Mouse (Mus musculus): ENCODE measurements around the gene Ufc1.
A peak's percentile ranks its signal among the peaks of the same experiment; 100 is the strongest.

Gene Ufc1

GRCm38 (mm10) chr1:171271196-171271595 lies 23.6 kb downstream of the Ufc1 start:
- no peak for DNase-seq (ENCODE audit: low read depth, low spot score)

DNA sequence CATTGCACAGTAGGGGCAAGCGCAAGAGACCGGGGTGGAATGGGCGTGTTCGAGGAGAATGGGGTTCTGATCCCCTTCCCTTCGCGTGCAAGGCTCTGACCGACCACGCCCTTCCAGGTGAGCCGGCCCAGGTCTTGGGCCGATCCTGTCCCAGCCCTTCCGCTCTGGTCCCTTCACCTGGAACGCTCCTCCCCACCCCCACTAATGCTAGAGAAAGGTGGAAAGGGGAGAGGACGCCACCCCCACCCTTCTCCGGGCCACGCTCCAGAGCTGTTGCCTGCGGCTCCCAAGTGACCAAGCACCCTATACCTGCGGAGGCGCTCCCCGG lies 24.3 kb downstream of the Ufc1 start:
- peak; percentile 51 for DNase-seq (ENCODE audit: low read depth, low spot score)

DNA sequence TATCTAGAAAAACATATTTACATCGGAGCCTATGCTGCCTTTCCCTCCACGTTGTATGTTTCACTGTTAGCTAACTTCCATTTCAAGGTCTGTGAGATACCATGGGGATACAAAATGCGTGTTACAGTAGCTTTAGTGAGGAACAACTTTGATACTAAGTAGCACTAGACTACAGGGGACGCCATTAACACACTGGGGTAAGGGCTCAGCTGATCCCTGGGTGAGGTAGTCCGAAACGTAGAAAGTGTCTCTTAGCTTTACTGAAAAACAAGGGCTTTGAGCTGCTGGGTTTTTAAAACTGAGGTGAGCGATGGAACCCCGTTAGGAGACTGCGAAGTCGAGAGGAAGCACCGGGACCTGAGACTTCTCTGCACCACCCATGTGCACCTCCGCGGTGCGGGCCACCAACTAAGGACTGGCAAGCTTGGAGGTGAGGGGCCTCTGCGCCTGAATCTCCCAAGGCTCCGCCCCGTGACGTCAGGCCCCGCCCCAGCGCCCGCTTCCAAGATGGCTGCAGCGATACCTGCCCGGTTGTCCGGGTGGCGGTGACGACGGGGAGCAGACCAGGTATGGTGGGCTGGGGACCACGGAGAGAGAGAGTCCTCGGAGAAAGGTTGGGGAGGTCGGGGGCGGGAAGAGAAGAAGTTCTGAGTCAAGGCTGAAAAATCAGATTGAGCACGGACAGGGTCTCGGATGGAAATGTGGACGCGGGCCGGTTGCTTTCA lies 24.8 kb downstream of the Ufc1 start, which contains the start of gene B4galt3:
B4galt3 (plus strand) TSS at position 481 of the 725 bp plus-strand sequence.
- DNase-seq (ENCODE audit: low read depth, low spot score), result peak; percentile 94

GRCm38 (mm10) chr1:171268341-171268740 lies 26.5 kb downstream of the Ufc1 start:
- no peak for DNase-seq (ENCODE audit: low read depth, low spot score)

- DNase-seq (ENCODE audit: low read depth, low spot score), result no peak
Measured at GRCm38 (mm10) chr1:171265971-171266744, 28.7 kb downstream of the Ufc1 start.

GRCm38 (mm10) chr1:171263666-171264461 lies 31.0 kb downstream of the Ufc1 start:
- peak; percentile 71 for DNase-seq (ENCODE audit: low read depth, low spot score)

GRCm38 (mm10) chr1:171263185-171263611 lies 31.6 kb downstream of the Ufc1 start:
- DNase-seq (ENCODE audit: low read depth, low spot score), result no peak

DNA sequence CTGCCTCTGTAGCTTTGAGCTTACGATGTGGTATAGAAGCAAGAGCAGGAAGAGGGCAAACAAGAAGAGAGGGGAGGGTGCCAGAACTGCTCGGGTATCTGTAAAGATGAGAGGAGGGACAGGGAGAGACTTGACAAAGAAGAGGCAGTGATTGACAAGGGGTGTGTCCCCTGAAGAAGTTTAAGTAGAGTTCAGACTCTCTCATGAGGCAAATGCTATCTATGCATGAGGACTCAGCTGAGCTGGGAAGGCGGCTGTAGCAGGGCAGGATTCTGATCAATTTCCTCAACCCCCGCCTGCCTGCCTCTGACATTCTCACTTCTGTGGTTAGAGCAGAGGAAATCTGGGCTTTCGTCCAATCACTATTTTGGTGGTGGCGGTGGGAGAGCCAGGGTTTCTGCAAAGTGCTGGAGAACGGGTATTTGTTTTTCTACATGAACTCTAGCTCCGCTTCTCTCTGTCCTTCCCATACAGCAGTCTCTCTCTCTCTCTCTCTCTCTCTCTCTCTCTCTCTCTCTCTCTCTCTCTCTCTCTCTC lies 32.2 kb downstream of the Ufc1 start:
- DNase-seq (ENCODE audit: low read depth, low spot score), result no peak

- DNase-seq (ENCODE audit: low read depth, low spot score), result no peak
Measured at GRCm38 (mm10) chr1:171260316-171260715, 34.5 kb downstream of the Ufc1 start.

- DNase-seq (ENCODE audit: low read depth, low spot score), result no peak
Measured at GRCm38 (mm10) chr1:171258921-171259320, 35.9 kb downstream of the Ufc1 start.

- DNase-seq (ENCODE audit: low read depth, low spot score), result no peak
Measured at GRCm38 (mm10) chr1:171257781-171258180, 37.0 kb downstream of the Ufc1 start.

- peak; percentile 87 for DNase-seq (ENCODE audit: low read depth, low spot score)
Measured at GRCm38 (mm10) chr1:171256937-171257548, 37.8 kb downstream of the Ufc1 start.

DNA sequence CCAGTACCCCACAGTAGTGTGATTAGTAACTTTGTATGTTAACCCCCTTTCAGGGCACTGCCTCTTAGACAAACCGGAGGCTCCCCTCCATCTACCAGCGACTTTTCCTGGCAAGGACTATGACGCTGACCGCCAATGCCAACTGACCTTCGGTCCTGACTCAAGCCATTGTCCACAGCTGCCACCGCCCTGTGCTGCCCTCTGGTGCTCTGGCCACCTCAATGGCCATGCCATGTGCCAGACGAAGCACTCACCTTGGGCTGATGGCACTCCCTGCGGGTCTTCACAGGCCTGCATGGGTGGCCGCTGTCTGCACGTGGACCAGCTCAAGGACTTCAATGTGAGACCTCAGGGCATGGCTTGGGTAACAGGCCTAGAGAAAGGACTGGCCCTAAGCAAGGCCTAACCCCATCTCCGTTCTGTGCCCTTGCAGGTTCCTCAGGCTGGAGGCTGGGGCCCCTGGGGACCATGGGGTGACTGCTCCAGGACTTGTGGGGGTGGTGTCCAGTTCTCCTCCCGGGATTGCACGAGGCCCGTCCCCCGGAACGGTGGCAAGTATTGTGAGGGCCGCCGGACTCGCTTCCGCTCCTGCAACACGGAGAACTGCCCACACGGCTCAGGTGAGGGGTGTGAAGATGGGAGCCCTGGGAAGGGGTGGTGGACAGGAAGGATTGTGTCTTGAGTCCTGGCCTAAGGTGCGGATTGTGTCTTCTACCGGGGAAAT lies 38.6 kb downstream of the Ufc1 start:
- DNase-seq (ENCODE audit: low read depth, low spot score), result no peak

DNA sequence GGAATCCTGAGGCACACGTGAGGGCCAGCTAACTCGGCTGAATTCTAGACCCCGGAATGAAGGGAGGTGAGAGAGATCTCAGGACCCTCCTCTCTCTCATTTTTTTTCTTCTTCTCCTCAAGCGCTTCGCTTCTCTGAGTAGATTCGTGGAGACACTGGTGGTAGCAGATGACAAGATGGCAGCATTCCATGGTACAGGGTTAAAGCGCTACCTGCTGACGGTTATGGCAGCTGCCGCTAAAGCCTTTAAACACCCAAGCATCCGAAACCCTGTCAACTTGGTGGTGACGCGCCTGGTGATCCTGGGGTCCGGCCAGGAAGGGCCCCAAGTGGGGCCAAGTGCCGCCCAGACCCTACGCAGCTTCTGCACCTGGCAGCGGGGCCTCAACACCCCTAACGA lies 42.4 kb downstream of the Ufc1 start:
- no peak for DNase-seq (ENCODE audit: low read depth, low spot score)

GRCm38 (mm10) chr1:171251594-171252324 lies 43.1 kb downstream of the Ufc1 start:
- DNase-seq (ENCODE audit: low read depth, low spot score), result peak; percentile 46

DNA sequence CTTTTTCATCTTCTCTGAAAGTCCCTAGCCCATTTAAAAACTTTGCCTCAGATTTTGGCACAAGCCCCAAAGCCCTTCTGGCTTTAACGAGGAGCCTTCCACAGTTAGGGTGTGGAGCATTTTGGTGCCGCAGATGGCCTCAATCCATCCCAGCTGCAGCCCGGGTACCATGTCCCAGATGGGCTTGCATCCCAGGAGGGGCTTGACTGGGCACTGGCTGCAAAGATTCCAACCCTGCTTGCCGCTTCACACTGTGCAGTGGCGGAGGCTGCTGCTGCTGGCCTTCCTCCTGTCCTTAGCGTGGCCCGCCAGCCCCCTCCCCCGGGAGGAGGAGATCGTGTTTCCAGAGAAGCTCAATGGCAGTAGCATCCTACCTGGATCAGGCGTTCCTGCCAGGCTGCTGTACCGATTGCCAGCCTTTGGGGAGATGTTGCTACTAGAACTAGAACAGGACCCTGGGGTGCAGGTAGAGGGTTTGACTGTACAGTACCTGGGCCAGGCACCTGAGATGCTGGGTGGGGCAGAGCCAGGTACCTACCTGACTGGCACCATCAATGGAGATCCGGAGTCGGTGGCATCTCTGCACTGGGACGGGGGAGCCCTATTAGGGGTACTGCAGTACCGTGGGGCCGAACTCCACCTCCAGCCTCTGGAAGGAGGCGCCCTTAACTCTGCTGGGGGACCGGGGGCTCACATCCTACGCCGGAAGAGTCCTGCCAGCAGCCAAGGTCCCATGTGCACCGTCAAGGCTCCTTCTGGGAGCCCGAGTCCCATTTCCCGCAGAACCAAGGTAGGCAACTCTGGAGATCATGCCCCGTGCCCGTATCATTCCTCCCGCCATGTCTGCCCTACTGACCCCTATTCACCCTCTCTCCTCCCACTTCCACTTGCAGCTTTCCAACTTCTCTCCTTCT lies 43.9 kb downstream of the Ufc1 start, which contains the start of gene Ndufs2:
Ndufs2 (minus strand) TSS at position 709 of the 914 bp plus-strand sequence.
- no peak for DNase-seq (ENCODE audit: low read depth, low spot score)

- no peak for DNase-seq (ENCODE audit: low read depth, low spot score)
Measured at GRCm38 (mm10) chr1:171249913-171250600, 44.8 kb downstream of the Ufc1 start, which contains the start of gene Adamts4. TSS of gene Adamts4 (plus strand) at chr1:171250421.

Measured in ZHBTc4 (cell line).